In genomic region chr3:131919476-131919875, GRCm38 (mm10) we compare ENCODE assay signal across 7 mouse cellular contexts.
DNase-seq lines count a peak whose midpoint lies in the region; ATAC-seq and TF ChIP-seq lines count a peak whose summit lies in the region.

No protein-coding gene starts in this region.

- no peaks in the 10 kb centered on the region for H3K36me3 ChIP-seq in midbrain, postnatal 0 days (ENCODE audit: insufficient read depth, low read length)
- H3K36me3 ChIP-seq in midbrain, embryonic 13.5 days, result no peaks in the 10 kb centered on the region

- H3K9ac ChIP-seq in midbrain, postnatal 0 days (replicated peaks; ENCODE audit: low read length, poor library complexity, severe bottlenecking), result no peak overlapping the region
- H3K9ac ChIP-seq in midbrain, embryonic 13.5 days (replicated peaks), result no peak overlapping the region

- peak; percentile 72 for ATAC-seq in midbrain, postnatal 0 days (ENCODE audit: low FRiP score)
- no peak for ATAC-seq in midbrain, embryonic 13.5 days
- no peak for ATAC-seq in megakaryocyte progenitor cell, adult 5-6 weeks (replicated peaks; ENCODE audit: poor library complexity)

- peak; percentile 66 for DNase-seq in midbrain, postnatal 0 days (ENCODE audit: low spot score)
- DNase-seq in frontal cortex, postnatal 14 days (ENCODE audit: low spot score in 2 of 2), result peak; percentile 29 to 55
- peak; percentile 4 to 44 for DNase-seq in left cerebral cortex, adult 8-10 months (ENCODE audit: low spot score in 2 of 2)
- peak; percentile 32 to 35 for DNase-seq in right cerebral cortex, postnatal 36 days (ENCODE audit: low spot score in 2 of 2)
- no peak for DNase-seq in spleen, adult 18-20 months

- no peak overlapping the region for H3K4me3 ChIP-seq in midbrain, postnatal 0 days (ENCODE audit: low read depth, low read length)
- no peak overlapping the region for H3K4me3 ChIP-seq in midbrain, embryonic 13.5 days (replicated peaks)

- H3K4me2 ChIP-seq in midbrain, postnatal 0 days (ENCODE audit: low read depth, low read length, poor library complexity, severe bottlenecking), result no peak overlapping the region
- no peak overlapping the region for H3K4me2 ChIP-seq in midbrain, embryonic 13.5 days (replicated peaks)

- H3K4me1 ChIP-seq in midbrain, postnatal 0 days (ENCODE audit: insufficient read depth, low read length), result no peaks in the 10 kb centered on the region; the same call in 1 of the 2 replicates
- H3K4me1 ChIP-seq in midbrain, embryonic 13.5 days (replicated peaks), result no peaks in the 10 kb centered on the region

- H3K27me3 ChIP-seq in midbrain, postnatal 0 days (ENCODE audit: insufficient read depth, low read length), result no peaks in the 10 kb centered on the region
- no peaks in the 10 kb centered on the region for H3K27me3 ChIP-seq in midbrain, embryonic 13.5 days

- TF ChIP-seq CTCF in midbrain, postnatal 0 days (IDR thresholded peaks at IDR 0.05), result no peak

- H3K9me3 ChIP-seq in midbrain, postnatal 0 days (ENCODE audit: low read length), result no peaks in the 10 kb centered on the region
- H3K9me3 ChIP-seq in midbrain, embryonic 13.5 days, result no peaks in the 10 kb centered on the region

- H3K27ac ChIP-seq in midbrain, postnatal 0 days (ENCODE audit: low read depth, low read length), result no peak overlapping the region
- no peak overlapping the region for H3K27ac ChIP-seq in midbrain, embryonic 13.5 days

- 66% methylated on average over 12 of the region's 12 CpGs for WGBS in midbrain, postnatal 0 days
- 78% methylated on average over 12 of the region's 12 CpGs for WGBS in midbrain, embryonic 13.5 days

Comparison
In these comparisons a context has a peak if more than half of its experiments do, and no peak if none do; other contexts are left out.
1. DNase-seq: peak in midbrain, postnatal 0 days (single experiment), frontal cortex, postnatal 14 days (2 of 2), left cerebral cortex, adult 8-10 months (2 of 2) and right cerebral cortex, postnatal 36 days (2 of 2); none in spleen, adult 18-20 months (0 of 2).